Mouse (Mus musculus): Measurements from ENCODE around the gene Mitd1. TPM values are rescaled to one million over a fixed set of nuclear protein-coding genes. Genes with fewer than 3 reads are reported as not detected.

Mitd1 gene
- polyA plus RNA-seq (2015; fragmentation: Nextera tagmentation; extraction: Ambion mirVana) = 9.1 and 12.5 TPM in 2 replicates

DNA sequence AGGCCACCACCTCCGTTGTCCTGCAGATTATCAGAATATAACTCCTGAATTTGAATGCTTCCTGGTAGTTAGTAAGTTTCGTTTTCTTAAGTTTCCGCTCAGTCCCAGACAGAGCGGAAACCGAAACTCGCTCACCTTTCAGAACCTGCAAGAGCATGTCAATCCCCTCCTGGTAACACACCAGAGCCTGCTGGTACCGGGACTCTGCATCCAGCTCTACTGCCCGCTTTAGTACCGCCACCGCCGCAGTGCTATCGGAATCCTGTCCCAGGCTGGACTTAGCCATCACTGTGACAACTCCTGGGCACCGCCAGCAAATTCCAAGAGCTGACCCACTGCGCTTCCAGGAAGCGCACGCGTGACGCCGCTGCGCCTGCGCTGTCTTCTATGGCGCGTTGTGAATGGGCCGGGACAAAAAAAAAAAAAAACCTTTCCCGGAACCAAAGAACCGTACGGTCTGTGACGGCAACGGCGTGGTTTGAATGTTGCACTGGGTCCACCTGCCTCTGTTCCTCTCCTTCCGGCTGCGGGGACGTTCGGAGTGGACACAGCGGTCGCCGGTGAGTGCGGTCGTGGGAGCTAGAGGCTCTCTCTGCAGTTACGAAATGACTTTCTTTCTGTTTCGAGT is at the start of gene Mitd1, which contains the start of gene Mrpl30:
Mitd1 (minus strand) TSS at position 387 of the 628 bp plus-strand sequence.
Mrpl30 (plus strand) TSS at position 453 of the 628 bp plus-strand sequence.
- H3K9me3 ChIP-seq (replicated peaks) = no peaks in the 10 kb centered on the region
- peak within 1 kb of the TSS; percentile 73 for H3K4me2 ChIP-seq
- peak within 1 kb of the TSS; percentile 86 for H3K27ac ChIP-seq
- peak within 1 kb of the TSS; percentile 76 for H3K4me3 ChIP-seq
- H3K36me3 ChIP-seq = peaks cover 15% of the 10 kb centered on the region
- H3K9ac ChIP-seq = peak within 1 kb of the TSS; percentile 73
- H3K27me3 ChIP-seq = no peaks in the 10 kb centered on the region
- peak; percentile 90 for ATAC-seq (replicated peaks; ENCODE audit: insufficient number of reproducible peaks, insufficient read depth, low FRiP score, low read depth)
- under 1% methylated on average over 41 of the region's 41 CpGs for WGBS
- H3K4me1 ChIP-seq (replicated peaks) = peaks cover 18% of the 10 kb centered on the region

DNA sequence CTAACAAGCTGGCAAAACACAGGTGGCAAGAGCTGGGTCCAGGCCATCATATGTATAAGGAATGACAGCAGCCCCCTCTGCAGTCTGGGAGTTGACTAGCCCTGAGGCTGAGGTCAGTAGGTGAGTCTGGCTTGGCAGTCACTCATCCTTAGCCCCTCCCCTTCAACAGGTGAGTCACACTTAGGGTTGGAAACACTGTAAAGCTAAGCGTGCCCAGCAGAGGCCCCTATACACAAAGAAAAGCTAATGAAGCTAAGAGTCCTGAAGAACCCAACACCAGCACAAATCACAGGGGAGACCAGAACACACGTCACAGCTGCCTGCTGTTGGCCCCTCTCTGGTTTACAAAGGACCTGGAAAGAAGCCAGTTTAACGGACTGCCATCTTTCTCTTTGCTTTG is 41.6 kb upstream of the Mitd1 start:
- Histone ChIP-seq H3K4me1 (replicated peaks) (no peaks in the 10 kb centered on the region), H3K27me3 (no peaks in the 10 kb centered on the region), H3K4me3 (no peak overlapping the region), H3K4me2 (no peak overlapping the region), H3K36me3 (no peaks in the 10 kb centered on the region), H3K9ac (no peak overlapping the region), H3K27ac (no peak overlapping the region), H3K9me3 (replicated peaks) (no peaks in the 10 kb centered on the region)
- ATAC-seq (replicated peaks; ENCODE audit: insufficient number of reproducible peaks, insufficient read depth, low FRiP score, low read depth) = no peak
- 20% methylated on average over 3 of the region's 3 CpGs for WGBS

- no peak for ATAC-seq (replicated peaks; ENCODE audit: insufficient number of reproducible peaks, insufficient read depth, low FRiP score, low read depth)
- Histone ChIP-seq H3K36me3 (no peaks in the 10 kb centered on the region), H3K4me2 (no peak overlapping the region), H3K9ac (no peak overlapping the region), H3K27ac (no peak overlapping the region), H3K4me1 (replicated peaks) (no peaks in the 10 kb centered on the region), H3K9me3 (replicated peaks) (no peaks in the 10 kb centered on the region), H3K4me3 (no peak overlapping the region), H3K27me3 (no peaks in the 10 kb centered on the region)
- 78% methylated on average over 8 of the region's 8 CpGs for WGBS
Observed at GRCm38 (mm10) chr1:37925971-37926370, 35.8 kb upstream of the Mitd1 start.

DNA sequence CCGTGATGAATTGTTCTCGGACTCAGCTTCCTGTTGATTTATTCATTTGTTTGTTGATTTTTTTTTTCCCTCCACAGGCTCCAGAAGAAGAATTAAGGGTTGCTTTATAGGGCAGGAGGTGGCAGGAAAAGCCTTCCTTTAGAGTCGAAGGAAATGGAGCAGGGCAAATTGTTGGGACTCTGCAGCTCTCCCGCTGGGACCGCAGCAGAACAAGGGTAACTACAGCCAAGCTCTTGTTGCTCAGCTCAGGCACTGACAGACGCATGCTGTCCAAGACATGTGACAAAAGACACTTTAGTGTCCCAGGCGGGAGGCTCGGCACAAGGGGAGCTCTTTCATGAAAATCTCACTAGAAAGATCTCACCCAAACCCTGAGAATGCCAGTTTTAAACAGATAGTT is 32.3 kb upstream of the Mitd1 start:
- H3K9me3 ChIP-seq (replicated peaks) = no peaks in the 10 kb centered on the region

GRCm38 (mm10) chr1:37918096-37918495 is 27.9 kb upstream of the Mitd1 start:
- 43% methylated on average over 6 of the region's 6 CpGs for WGBS
- H3K4me2 ChIP-seq = no peak overlapping the region

More for the DNA sequence above, 32.3 kb upstream of the Mitd1 start:
- ATAC-seq (replicated peaks; ENCODE audit: insufficient number of reproducible peaks, insufficient read depth, low FRiP score, low read depth) = no peak
- Histone ChIP-seq H3K36me3 (no peaks in the 10 kb centered on the region), H3K27ac (no peak overlapping the region), H3K27me3 (no peaks in the 10 kb centered on the region), H3K4me3 (no peak overlapping the region), H3K4me1 (replicated peaks) (no peaks in the 10 kb centered on the region), H3K4me2 (no peak overlapping the region), H3K9ac (no peak overlapping the region)
- 46% methylated on average over 8 of the region's 8 CpGs for WGBS

GRCm38 (mm10) chr1:37917666-37918065 is 27.5 kb upstream of the Mitd1 start:
- Histone ChIP-seq H3K36me3 (no peaks in the 10 kb centered on the region), H3K27ac (no peak overlapping the region), H3K27me3 (peaks cover 3% of the 10 kb centered on the region; the same call in 1 of the 2 replicates), H3K9me3 (replicated peaks) (no peaks in the 10 kb centered on the region), H3K4me3 (no peak overlapping the region), H3K4me1 (replicated peaks) (no peaks in the 10 kb centered on the region), H3K4me2 (no peak overlapping the region), H3K9ac (no peak overlapping the region)
- WGBS = 35% methylated on average over 13 of the region's 13 CpGs
- no peak for ATAC-seq (replicated peaks; ENCODE audit: insufficient number of reproducible peaks, insufficient read depth, low FRiP score, low read depth)

More at GRCm38 (mm10) chr1:37918096-37918495, 27.9 kb upstream of the Mitd1 start:
- Histone ChIP-seq H3K27ac (no peak overlapping the region), H3K27me3 (peaks cover 3% of the 10 kb centered on the region; the same call in 1 of the 2 replicates), H3K4me3 (no peak overlapping the region), H3K9me3 (replicated peaks) (no peaks in the 10 kb centered on the region), H3K4me1 (replicated peaks) (no peaks in the 10 kb centered on the region), H3K36me3 (no peaks in the 10 kb centered on the region), H3K9ac (no peak overlapping the region)
- no peak for ATAC-seq (replicated peaks; ENCODE audit: insufficient number of reproducible peaks, insufficient read depth, low FRiP score, low read depth)

DNA sequence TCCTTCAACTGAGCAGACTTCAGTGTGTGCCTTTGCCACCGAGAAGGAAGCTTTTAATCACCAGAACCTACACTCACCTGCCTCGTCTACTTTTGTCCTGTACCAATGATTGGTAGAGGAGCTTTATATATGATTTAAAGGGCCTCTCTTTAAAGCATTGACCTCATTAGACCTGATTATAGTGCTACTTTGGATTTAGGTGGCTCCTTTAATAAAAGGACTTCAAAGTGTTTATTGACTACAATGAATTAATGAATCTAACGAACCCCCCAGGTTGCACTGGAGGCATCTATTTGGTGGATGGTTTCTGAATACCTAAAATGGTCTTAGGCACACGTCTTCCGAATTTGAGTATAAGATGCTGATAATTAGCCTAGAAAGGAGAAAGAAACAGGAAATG is 26.2 kb upstream of the Mitd1 start, which contains the start of gene Lyg2:
Lyg2 (minus strand) TSS at position 101 of the 400 bp plus-strand sequence.
- no peak within 1 kb of the TSS for H3K4me3 ChIP-seq
- no peak for ATAC-seq (replicated peaks; ENCODE audit: insufficient number of reproducible peaks, insufficient read depth, low FRiP score, low read depth)
- no peak within 1 kb of the TSS for H3K4me2 ChIP-seq
- no peaks in the 10 kb centered on the region for H3K36me3 ChIP-seq
- WGBS = 66% methylated on average over 5 of the region's 5 CpGs
- H3K9me3 ChIP-seq (replicated peaks) = no peaks in the 10 kb centered on the region
- H3K9ac ChIP-seq = no peak within 1 kb of the TSS
- peaks cover 3% of the 10 kb centered on the region; the same call in 1 of the 2 replicates for H3K27me3 ChIP-seq
- H3K27ac ChIP-seq = no peak within 1 kb of the TSS
- H3K4me1 ChIP-seq (replicated peaks) = no peaks in the 10 kb centered on the region

GRCm38 (mm10) chr1:37912751-37913150 is 22.5 kb upstream of the Mitd1 start:
- no peaks in the 10 kb centered on the region for H3K9me3 ChIP-seq (replicated peaks)
- peaks cover 3% of the 10 kb centered on the region; the same call in 1 of the 2 replicates for H3K27me3 ChIP-seq
- H3K4me2 ChIP-seq = no peak overlapping the region
- H3K27ac ChIP-seq = no peak overlapping the region
- H3K9ac ChIP-seq = no peak overlapping the region
- no peak overlapping the region for H3K4me3 ChIP-seq
- no peak for ATAC-seq (replicated peaks; ENCODE audit: insufficient number of reproducible peaks, insufficient read depth, low FRiP score, low read depth)
- 84% methylated on average over 2 of the region's 2 CpGs for WGBS
- H3K36me3 ChIP-seq = no peaks in the 10 kb centered on the region
- H3K4me1 ChIP-seq (replicated peaks) = no peaks in the 10 kb centered on the region

- Histone ChIP-seq H3K27me3 (no peaks in the 10 kb centered on the region), H3K9ac (no peak overlapping the region), H3K4me2 (no peak overlapping the region), H3K4me3 (no peak overlapping the region), H3K9me3 (replicated peaks) (no peaks in the 10 kb centered on the region), H3K27ac (no peak overlapping the region), H3K36me3 (peaks cover 12% of the 10 kb centered on the region), H3K4me1 (replicated peaks) (0 out of 2 replicates have a peak, but pooled peaks cover 5% of the 10 kb centered on the region)
- ATAC-seq (replicated peaks; ENCODE audit: insufficient number of reproducible peaks, insufficient read depth, low FRiP score, low read depth) = peak; percentile 31; the same call in 1 of the 2 replicates
- WGBS = 29% methylated on average over 6 of the region's 6 CpGs
Observed at GRCm38 (mm10) chr1:37903178-37903577, 13.0 kb upstream of the Mitd1 start.

DNA sequence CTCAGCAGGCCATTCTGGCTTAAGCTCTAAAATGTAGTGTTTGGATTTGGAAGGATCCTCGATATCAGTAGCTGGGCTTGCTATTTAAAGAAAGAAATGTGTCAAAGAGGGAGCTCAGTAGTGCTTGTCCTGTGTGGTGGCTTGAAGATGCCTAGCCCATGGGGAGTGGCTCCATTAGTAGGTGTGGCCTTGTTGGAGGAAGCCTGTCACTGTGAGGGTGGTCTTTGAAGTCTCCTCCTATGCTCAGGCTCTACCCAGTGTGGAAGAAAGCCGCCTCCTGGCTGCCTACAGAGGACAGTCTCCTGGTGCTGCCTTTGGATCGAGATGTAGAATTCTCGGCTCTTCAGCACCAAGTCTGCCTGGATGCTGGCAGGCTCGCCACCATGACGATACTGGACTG is 10.1 kb upstream of the Mitd1 start:
- ATAC-seq (replicated peaks; ENCODE audit: insufficient number of reproducible peaks, insufficient read depth, low FRiP score, low read depth) = 0 out of 2 replicates have a peak, but pooled peaks have one; percentile 47
- H3K27ac ChIP-seq = peak overlapping the region; percentile 21; the same call in 1 of the 2 replicates

DNA sequence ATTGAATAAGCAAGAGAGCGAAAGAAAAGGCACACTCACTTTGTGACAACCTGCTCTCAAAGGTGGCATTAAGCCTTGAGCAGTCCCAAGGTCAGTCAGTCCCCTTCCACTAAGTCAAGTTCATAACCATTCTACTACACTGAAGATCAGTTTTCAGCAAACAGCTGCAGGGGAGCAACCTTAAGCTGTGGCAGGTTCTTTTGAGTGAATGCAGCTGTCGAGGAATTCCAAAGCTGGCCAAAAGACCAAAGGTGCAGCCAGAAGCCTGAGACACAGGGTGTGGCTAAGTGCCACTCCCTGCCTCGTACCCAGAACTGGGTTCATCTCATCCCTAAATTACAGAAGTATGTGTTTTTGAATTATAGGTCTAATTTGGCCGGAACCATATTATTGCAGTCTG is 9.6 kb upstream of the Mitd1 start:
- H3K27me3 ChIP-seq = no peaks in the 10 kb centered on the region
- H3K9me3 ChIP-seq (replicated peaks) = no peaks in the 10 kb centered on the region
- WGBS = 69% methylated on average over 4 of the region's 4 CpGs
- no peak overlapping the region for H3K9ac ChIP-seq
- H3K27ac ChIP-seq = peak overlapping the region; percentile 21; the same call in 1 of the 2 replicates
- ATAC-seq (replicated peaks; ENCODE audit: insufficient number of reproducible peaks, insufficient read depth, low FRiP score, low read depth) = no peak
- H3K4me2 ChIP-seq = no peak overlapping the region
- H3K36me3 ChIP-seq = peaks cover 42% of the 10 kb centered on the region
- 0 out of 2 replicates have a peak, but pooled peaks cover 5% of the 10 kb centered on the region for H3K4me1 ChIP-seq (replicated peaks)
- H3K4me3 ChIP-seq = no peak overlapping the region

More for the DNA sequence above, 10.1 kb upstream of the Mitd1 start:
- Histone ChIP-seq H3K27me3 (no peaks in the 10 kb centered on the region), H3K4me3 (no peak overlapping the region), H3K36me3 (peaks cover 39% of the 10 kb centered on the region), H3K9ac (no peak overlapping the region), H3K4me2 (no peak overlapping the region), H3K4me1 (replicated peaks) (0 out of 2 replicates have a peak, but pooled peaks cover 5% of the 10 kb centered on the region), H3K9me3 (replicated peaks) (no peaks in the 10 kb centered on the region)
- WGBS = 42% methylated on average over 6 of the region's 6 CpGs

GRCm38 (mm10) chr1:37894606-37895005 is 4.4 kb upstream of the Mitd1 start:
- H3K36me3 ChIP-seq = peaks cover 54% of the 10 kb centered on the region
- no peak for ATAC-seq (replicated peaks; ENCODE audit: insufficient number of reproducible peaks, insufficient read depth, low FRiP score, low read depth)
- no peaks in the 10 kb centered on the region for H3K9me3 ChIP-seq (replicated peaks)

More at GRCm38 (mm10) chr1:37894606-37895005, 4.4 kb upstream of the Mitd1 start:
- H3K27me3 ChIP-seq = no peaks in the 10 kb centered on the region
- H3K4me3 ChIP-seq = no peak overlapping the region
- H3K9ac ChIP-seq = no peak overlapping the region
- H3K4me1 ChIP-seq (replicated peaks) = peaks cover 12% of the 10 kb centered on the region
- no peak overlapping the region for H3K27ac ChIP-seq
- H3K4me2 ChIP-seq = no peak overlapping the region
